Mouse (Mus musculus) olfactory bulb, adult 2 months (tissue): ENCODE results near the gene Nrros.

Source experiments
- CTCF ChIP-seq: fragments of 200-500 bp; IDR thresholded peaks from 2 replicates; pipeline ENCODE4 v1.5.1; 2012; ENCODE audit warnings: low read depth, mild to moderate bottlenecking, low read length, moderate library complexity; ENCODE audit not compliant: insufficient read depth
- POLR2A ChIP-seq: fragments of 200-500 bp; IDR thresholded peaks from 2 replicates; pipeline ENCODE4 v1.6.1; 2012; ENCODE audit warnings: mild to moderate bottlenecking, low read depth, low read length, moderate library complexity; ENCODE audit not compliant: insufficient read depth

DNA sequence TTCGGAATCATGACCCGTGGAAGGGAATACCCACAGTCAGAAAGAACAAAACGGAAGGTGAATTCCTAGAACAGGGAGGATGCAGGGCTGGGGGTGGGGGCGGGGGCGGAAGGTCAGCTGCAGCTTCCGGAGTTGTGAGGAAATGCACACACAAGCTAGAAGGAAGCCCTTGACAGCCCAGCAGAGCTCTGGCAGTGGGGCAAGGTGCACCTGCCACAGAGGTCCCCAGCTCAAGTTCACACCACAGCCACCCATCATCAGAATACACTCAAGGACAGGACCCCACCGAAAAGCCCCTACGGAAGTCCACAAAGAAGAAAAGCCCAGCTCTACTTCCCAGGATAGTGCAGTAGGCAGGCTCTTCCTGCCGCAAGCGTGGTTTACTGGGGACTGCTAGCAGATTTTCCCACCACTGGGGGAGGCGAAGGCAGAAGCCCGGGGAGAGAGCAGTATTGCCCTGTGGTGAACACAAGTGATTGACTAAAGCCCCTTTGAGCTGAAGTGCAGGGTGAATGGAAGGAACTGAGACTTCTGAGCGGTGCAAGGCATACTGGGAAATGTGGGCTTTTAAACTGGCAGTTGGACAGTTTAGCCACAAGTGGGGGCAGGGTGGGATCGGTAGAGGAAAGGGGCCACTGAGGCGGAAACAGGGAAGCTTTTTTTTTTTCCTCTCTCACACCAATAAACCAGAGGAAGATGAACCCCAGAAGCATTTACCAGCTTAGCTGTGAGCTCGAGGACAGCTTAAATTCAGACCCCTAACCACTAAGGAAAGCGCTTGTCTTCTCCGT, 11.7 kb upstream of the Nrros start:
- no peak for TF ChIP-seq POLR2A
- TF ChIP-seq CTCF: no peak
